Mouse (Mus musculus) forebrain, embryonic 14.5 days (tissue): ENCODE measurements around the gene Bcl7a. TPM values are rescaled to one million over a fixed set of nuclear protein-coding genes. Genes with fewer than 3 reads are reported as not detected.
A peak's percentile ranks its signal among the peaks of the same experiment; 100 is the strongest.

Experiments
- ATAC-seq: fragments of 200-750 bp; cut with Nextera tagmentation; 2 replicates; pipeline ENCODE4 v1.8.0; 2017; ENCODE audit warnings: mild to moderate bottlenecking, moderate library complexity
- DNase-seq: peaks from one replicate; pipeline ENCODE4 v3.0.0-alpha.2; 2015; ENCODE audit warnings: low spot score
- H3K27ac ChIP-seq: fragments of 300-500 bp; sonication (generic); 2 replicates; pipeline ENCODE4 v1.5.1; 2014; ENCODE audit warnings: low read depth, mild to moderate bottlenecking, control low read depth, low read length, moderate library complexity
- H3K27me3 ChIP-seq: fragments of 300-500 bp; sonication (generic); replicated peaks from 2 replicates; pipeline ENCODE4 v1.6.1; 2014; ENCODE audit warnings: low read length, control low read depth, mixed read lengths; ENCODE audit not compliant: control insufficient read depth, insufficient read depth
- H3K36me3 ChIP-seq: fragments of 300-500 bp; sonication (generic); 2 replicates; pipeline ENCODE4 v1.6.1; 2014; ENCODE audit warnings: low read length, control low read depth; ENCODE audit not compliant: control insufficient read depth, insufficient read depth
- H3K4me1 ChIP-seq: fragments of 300-500 bp; sonication (generic); 2 replicates; pipeline ENCODE4 v1.6.1; 2014; ENCODE audit warnings: antibody characterized with exemption, low read length, control low read depth; ENCODE audit not compliant: control insufficient read depth, insufficient read depth
- H3K4me2 ChIP-seq: fragments of 300-500 bp; sonication (generic); 2 replicates; pipeline ENCODE4 v1.6.1; 2014; ENCODE audit warnings: mild to moderate bottlenecking, control low read depth, low read length
- H3K4me3 ChIP-seq: fragments of 300-500 bp; sonication (generic); 2 replicates; pipeline ENCODE4 v1.5.1; 2014; ENCODE audit warnings: low read depth, low read length, control low read depth
- H3K9ac ChIP-seq: fragments of 300-500 bp; sonication (generic); 2 replicates; pipeline ENCODE4 v1.6.1; 2014; ENCODE audit warnings: mild to moderate bottlenecking, low read length, control low read depth, moderate library complexity
- H3K9me3 ChIP-seq: fragments of 300-500 bp; sonication (generic); replicated peaks from 2 replicates; pipeline ENCODE4 v1.6.1; 2016; ENCODE audit warnings: low read length, control low read depth, mixed read lengths; ENCODE audit not compliant: control insufficient read depth
- WGBS: fragments of 180-500 bp; shearing (Covaris S2); extraction: QIAGEN DNeasy Blood & Tissue Kit; methylation state at CpG from one replicate; pipeline ENCODE4 v1.1.7; 2014; 5-methylcytosine and 5-hydroxymethylcytosine counted together
- polyA plus RNA-seq: library from polyadenylated mRNA; unstranded; fragments of >200 nt; fragmentation: Nextera tagmentation; extraction: Ambion mirVana; gene quantifications from 2 replicates; pipeline ENCODE4 v1.2.1, GENCODE M21; 2014

The Bcl7a gene
- 71.6 and 78.2 TPM in 2 replicates for polyA plus RNA-seq

GRCm38 (mm10) chr5:123343707-123344627 lies at the start of gene Bcl7a:
Bcl7a (plus strand) TSS chr5:123343834.
- Histone ChIP-seq H3K4me3 (peak within 1 kb of the TSS; percentile 96), H3K36me3 (peaks cover 3% of the 10 kb centered on the region; the same call in 1 of the 2 replicates), H3K9me3 (no peaks in the 10 kb centered on the region), H3K4me1 (peaks cover 15% of the 10 kb centered on the region), H3K27ac (peak within 1 kb of the TSS; percentile 100), H3K4me2 (peak within 1 kb of the TSS; percentile 81), H3K9ac (peak within 1 kb of the TSS; percentile 99), H3K27me3 (no peaks in the 10 kb centered on the region)
- WGBS, result 1% methylated on average over 65 of the region's 69 CpGs
- ATAC-seq, result peak; percentile 92
- DNase-seq, result peak; percentile 96

- H3K9ac ChIP-seq, result no peak overlapping the region
- no peaks in the 10 kb centered on the region for H3K27me3 ChIP-seq
- ATAC-seq (no peak), DNase-seq (peak; percentile 51)
- H3K9me3 ChIP-seq, result no peaks in the 10 kb centered on the region
- no peak overlapping the region for H3K4me3 ChIP-seq
- H3K27ac ChIP-seq, result no peak overlapping the region
- no peaks in the 10 kb centered on the region for H3K36me3 ChIP-seq
- H3K4me2 ChIP-seq, result no peak overlapping the region
- H3K4me1 ChIP-seq, result no peaks in the 10 kb centered on the region
- WGBS, result 70% methylated on average over 9 of the region's 9 CpGs
Measured at GRCm38 (mm10) chr5:123294653-123295052, 49.0 kb upstream of the Bcl7a start.

- peaks cover 14% of the 10 kb centered on the region for H3K4me1 ChIP-seq
- ATAC-seq, result no peak
- no peak overlapping the region for H3K9ac ChIP-seq
- H3K27me3 ChIP-seq, result no peaks in the 10 kb centered on the region
- no peaks in the 10 kb centered on the region for H3K9me3 ChIP-seq
- no peak for DNase-seq
- H3K4me2 ChIP-seq, result no peak overlapping the region
- no peak overlapping the region for H3K27ac ChIP-seq
- WGBS, result 64% methylated on average over 12 of the region's 12 CpGs
- H3K4me3 ChIP-seq, result no peak overlapping the region
- H3K36me3 ChIP-seq, result no peaks in the 10 kb centered on the region
Measured at GRCm38 (mm10) chr5:123296224-123296806, 47.3 kb upstream of the Bcl7a start.

GRCm38 (mm10) chr5:123296972-123297754 lies 46.5 kb upstream of the Bcl7a start:
- Histone ChIP-seq H3K36me3 (no peaks in the 10 kb centered on the region), H3K9me3 (no peaks in the 10 kb centered on the region), H3K27ac (no peak overlapping the region), H3K4me1 (peaks cover 22% of the 10 kb centered on the region), H3K4me3 (no peak overlapping the region), H3K4me2 (no peak overlapping the region), H3K27me3 (no peaks in the 10 kb centered on the region), H3K9ac (no peak overlapping the region)
- no peak for ATAC-seq
- 59% methylated on average over 23 of the region's 23 CpGs for WGBS
- peak; percentile 56 for DNase-seq

GRCm38 (mm10) chr5:123297830-123298229 lies 45.8 kb upstream of the Bcl7a start:
- 73% methylated on average over 7 of the region's 7 CpGs for WGBS
- peaks cover 26% of the 10 kb centered on the region for H3K4me1 ChIP-seq
- no peaks in the 10 kb centered on the region for H3K36me3 ChIP-seq
- no peak for ATAC-seq
- H3K4me2 ChIP-seq, result no peak overlapping the region
- no peak overlapping the region for H3K4me3 ChIP-seq
- H3K27me3 ChIP-seq, result no peaks in the 10 kb centered on the region
- no peak overlapping the region for H3K27ac ChIP-seq
- no peaks in the 10 kb centered on the region for H3K9me3 ChIP-seq
- no peak for DNase-seq
- H3K9ac ChIP-seq, result no peak overlapping the region

GRCm38 (mm10) chr5:123298526-123298925 lies 45.1 kb upstream of the Bcl7a start:
- 93% methylated on average over 6 of the region's 6 CpGs for WGBS
- H3K9ac ChIP-seq, result no peak overlapping the region
- ATAC-seq, result no peak

GRCm38 (mm10) chr5:123300496-123301034 lies 43.1 kb upstream of the Bcl7a start:
- H3K27me3 ChIP-seq, result no peaks in the 10 kb centered on the region
- peak; percentile 80 for DNase-seq
- no peaks in the 10 kb centered on the region for H3K36me3 ChIP-seq
- ATAC-seq, result peak; percentile 54; the same call in 1 of the 2 replicates
- no peaks in the 10 kb centered on the region for H3K9me3 ChIP-seq
- H3K4me3 ChIP-seq, result no peak overlapping the region
- H3K4me2 ChIP-seq, result peak overlapping the region; percentile 7; the same call in 1 of the 2 replicates
- peak overlapping the region; percentile 58 for H3K27ac ChIP-seq
- 42% methylated on average over 8 of the region's 8 CpGs for WGBS
- H3K9ac ChIP-seq, result no peak overlapping the region
- peaks cover 26% of the 10 kb centered on the region for H3K4me1 ChIP-seq

More at GRCm38 (mm10) chr5:123298526-123298925, 45.1 kb upstream of the Bcl7a start:
- no peaks in the 10 kb centered on the region for H3K36me3 ChIP-seq
- H3K9me3 ChIP-seq, result no peaks in the 10 kb centered on the region
- no peaks in the 10 kb centered on the region for H3K27me3 ChIP-seq
- no peak overlapping the region for H3K4me2 ChIP-seq
- H3K27ac ChIP-seq, result no peak overlapping the region
- no peak overlapping the region for H3K4me3 ChIP-seq
- peaks cover 26% of the 10 kb centered on the region for H3K4me1 ChIP-seq
- DNase-seq, result no peak

- H3K4me2 ChIP-seq, result no peak overlapping the region
- ATAC-seq, result 0 out of 2 replicates have a peak, but pooled peaks have one; percentile 12
- 20% methylated on average over 20 of the region's 20 CpGs for WGBS
Measured at GRCm38 (mm10) chr5:123301780-123302521, 41.7 kb upstream of the Bcl7a start.

More at GRCm38 (mm10) chr5:123301780-123302521, 41.7 kb upstream of the Bcl7a start:
- H3K9me3 ChIP-seq, result no peaks in the 10 kb centered on the region
- no peak overlapping the region for H3K4me3 ChIP-seq
- H3K27ac ChIP-seq, result no peak overlapping the region
- DNase-seq, result peak; percentile 49
- no peaks in the 10 kb centered on the region for H3K36me3 ChIP-seq
- no peak overlapping the region for H3K9ac ChIP-seq
- no peaks in the 10 kb centered on the region for H3K27me3 ChIP-seq
- H3K4me1 ChIP-seq, result peaks cover 26% of the 10 kb centered on the region
